Mouse (Mus musculus) embryonic fibroblast, embryonic 13.5 days (primary cell): ENCODE data around the gene Sptb.

Experiments used
- CTCF ChIP-seq: IDR thresholded peaks from 2 replicates; pipeline ENCODE4 v1.5.1; 2011; ENCODE audit warnings: mild to moderate bottlenecking, control low read depth, low read length, moderate library complexity, borderline replicate concordance; ENCODE audit not compliant: insufficient read depth
- POLR2A ChIP-seq: IDR thresholded peaks from 2 replicates; pipeline ENCODE4 v1.6.1; 2011; ENCODE audit warnings: low read depth, mild to moderate bottlenecking, control low read depth, low read length, moderate library complexity

GRCm38 (mm10) chr12:76556187-76556586 lies 154.2 kb downstream of the Sptb start:
- TF ChIP-seq CTCF (no peak), POLR2A (no peak)
